Mouse (Mus musculus): ENCODE data around the gene Sept11.

The Sept11 gene

DNA sequence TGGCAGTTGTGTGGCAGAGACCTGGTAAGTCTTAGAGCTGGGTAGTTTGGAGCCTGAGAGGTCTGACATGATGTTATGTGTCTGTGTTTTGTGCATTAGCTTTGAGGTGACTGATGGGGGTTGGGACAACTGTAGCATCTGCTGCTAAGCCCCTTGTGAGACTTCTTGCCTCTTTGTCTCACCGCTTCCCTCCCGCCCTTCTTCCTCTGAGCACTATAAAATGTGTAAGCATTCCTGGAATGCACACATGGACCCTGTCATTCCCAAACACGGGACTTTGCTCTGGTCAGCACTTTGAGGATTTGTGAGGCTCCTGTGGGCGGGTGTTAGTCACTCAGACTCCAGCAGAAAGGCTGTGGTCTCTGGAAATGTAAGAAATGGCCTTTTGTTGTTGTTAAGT lies 36.7 kb downstream of the Sept11 start:
- no peak for DNase-seq

DNA sequence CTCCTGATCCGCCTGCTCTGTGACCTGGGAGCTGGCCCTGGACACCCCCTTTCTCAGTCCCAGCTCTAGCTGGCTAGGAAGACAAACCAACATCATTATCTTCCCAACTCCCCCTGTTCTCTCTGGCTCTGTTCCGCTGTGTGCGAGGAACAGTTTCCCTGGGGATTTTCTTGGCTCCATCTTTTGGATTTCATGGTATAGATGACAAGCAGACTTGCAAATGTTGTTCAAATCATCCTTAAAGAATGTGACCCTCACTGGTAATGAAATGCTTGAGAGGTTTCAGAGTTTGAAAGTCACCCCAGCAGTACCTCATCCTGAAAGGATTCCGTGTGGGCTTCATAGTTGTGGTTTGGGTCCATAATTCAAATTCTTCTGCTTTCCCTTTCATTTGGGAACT lies 38.2 kb downstream of the Sept11 start:
- DNase-seq, result no peak

DNA sequence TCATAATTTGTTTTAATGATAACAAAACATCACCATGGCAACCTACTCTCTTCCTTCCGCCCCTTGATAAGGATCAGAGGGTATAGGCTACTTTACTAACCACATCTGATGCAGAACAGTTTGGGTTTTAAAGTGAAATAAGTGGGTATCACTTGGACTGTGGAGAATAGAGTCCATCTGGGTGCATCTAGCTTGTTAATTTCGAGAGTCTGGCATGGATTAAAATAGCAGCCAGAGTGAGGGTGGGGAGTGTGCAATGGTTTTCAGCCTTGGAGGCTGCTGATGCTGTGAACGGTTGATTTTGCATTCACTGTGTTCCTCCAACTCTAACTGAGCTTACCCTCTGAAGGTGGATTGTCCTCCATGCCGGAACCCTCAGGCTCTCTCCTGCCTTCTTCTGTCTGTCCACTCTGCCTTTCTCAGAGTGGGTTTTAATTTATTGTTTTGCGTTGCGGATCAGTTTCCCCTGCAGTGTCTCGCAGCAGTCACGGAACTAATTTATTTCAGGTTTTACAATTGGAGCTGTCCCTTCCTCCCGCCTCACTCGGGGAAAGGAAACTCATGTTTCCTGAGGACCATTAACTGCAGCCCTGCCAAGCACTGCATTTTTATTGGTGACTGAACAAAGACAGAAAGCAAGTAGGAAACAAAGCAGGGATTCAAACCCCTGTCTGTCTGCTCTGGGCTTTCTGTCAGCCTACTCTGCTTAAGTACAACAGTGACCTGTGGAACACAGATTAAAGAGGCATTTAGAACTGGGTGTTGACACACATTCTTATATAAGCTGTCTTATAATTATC lies 40.4 kb downstream of the Sept11 start:
- no peak for DNase-seq

DNA sequence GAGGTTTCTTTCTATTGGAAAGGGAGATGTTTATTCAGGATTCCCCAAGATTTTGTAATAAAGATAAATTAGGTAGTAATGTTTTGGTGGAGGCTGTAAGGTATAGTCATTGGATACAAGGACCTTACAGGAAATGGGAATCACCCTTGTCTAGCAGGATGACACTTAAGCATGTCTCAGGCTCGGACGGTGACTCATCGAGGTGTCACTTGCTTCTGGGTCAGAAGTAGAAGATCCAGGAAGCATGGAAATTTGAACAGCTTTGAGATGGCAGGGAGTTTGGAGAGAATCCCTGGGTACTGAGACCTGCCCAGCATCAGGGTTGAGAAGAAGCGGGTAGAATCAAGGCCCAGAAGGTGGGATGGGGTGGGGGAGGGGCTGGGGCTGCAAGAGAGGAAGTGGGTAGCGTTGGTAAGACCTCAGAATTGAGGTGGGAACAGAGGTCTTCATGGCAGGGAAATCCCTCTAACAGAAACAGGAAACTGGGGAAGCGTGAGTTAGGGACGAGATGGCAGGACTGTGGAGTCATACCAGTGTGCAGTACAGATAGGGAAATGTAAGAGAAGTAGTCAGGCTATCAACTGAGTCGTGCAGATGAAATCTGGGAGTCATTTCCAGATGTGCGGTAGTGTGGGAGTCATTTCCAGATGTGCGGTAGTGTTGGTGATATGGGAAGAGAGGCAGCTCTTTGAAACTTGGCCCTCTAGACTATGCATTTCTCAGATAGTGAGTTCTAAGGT lies 42.3 kb downstream of the Sept11 start:
- DNase-seq, result no peak

DNA sequence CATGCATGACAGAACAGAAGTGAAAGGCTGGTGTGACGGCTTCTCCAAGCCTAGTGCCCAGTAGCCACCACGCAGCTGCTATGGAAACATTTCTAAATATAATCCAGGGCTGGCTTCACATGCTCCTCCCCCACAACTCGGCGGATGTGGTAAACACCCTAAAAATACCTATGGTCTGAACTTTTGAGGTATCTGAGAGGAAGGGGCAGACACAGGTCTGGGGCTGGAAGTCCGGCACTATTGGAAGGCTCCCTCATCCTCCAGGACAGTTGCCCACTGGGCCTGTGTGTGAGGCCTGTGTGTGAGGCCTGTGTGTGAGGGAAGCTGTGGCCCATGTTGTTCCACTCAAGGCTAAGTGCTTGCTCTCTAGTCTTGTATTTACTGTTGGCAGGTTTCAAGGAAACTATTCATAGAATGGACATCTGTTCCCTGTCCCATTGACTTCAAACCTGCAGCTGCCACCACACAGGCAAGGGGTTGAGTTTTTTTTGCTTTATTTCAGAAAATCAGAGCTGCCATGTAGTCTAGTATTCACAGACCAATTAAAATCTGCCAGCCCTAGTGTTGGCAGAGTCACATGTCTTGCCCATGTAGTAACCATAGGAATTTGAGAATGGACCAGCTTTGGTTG lies 43.8 kb downstream of the Sept11 start:
- peak; percentile 59 to 62 for DNase-seq

DNA sequence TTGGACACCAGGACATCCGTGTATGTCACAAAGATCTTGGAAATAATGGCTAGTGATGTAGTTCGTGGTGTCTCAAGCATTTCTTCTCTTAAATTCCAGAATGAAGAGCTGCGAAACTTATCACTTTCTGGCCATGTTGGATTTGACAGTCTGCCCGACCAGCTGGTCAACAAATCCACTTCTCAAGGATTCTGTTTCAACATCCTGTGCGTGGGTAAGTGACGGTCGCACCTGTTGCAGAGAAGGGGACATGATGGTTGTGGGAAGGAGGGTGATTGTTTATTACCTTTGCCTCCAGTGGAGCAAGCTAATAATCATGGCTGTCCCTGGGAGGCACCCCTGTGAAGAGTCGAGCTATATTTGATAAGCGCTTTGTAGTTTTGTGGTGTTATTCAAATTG lies 46.1 kb downstream of the Sept11 start:
- DNase-seq, result no peak

GRCm38 (mm10) chr5:93140747-93141146 lies 47.5 kb downstream of the Sept11 start:
- no peak for DNase-seq

DNA sequence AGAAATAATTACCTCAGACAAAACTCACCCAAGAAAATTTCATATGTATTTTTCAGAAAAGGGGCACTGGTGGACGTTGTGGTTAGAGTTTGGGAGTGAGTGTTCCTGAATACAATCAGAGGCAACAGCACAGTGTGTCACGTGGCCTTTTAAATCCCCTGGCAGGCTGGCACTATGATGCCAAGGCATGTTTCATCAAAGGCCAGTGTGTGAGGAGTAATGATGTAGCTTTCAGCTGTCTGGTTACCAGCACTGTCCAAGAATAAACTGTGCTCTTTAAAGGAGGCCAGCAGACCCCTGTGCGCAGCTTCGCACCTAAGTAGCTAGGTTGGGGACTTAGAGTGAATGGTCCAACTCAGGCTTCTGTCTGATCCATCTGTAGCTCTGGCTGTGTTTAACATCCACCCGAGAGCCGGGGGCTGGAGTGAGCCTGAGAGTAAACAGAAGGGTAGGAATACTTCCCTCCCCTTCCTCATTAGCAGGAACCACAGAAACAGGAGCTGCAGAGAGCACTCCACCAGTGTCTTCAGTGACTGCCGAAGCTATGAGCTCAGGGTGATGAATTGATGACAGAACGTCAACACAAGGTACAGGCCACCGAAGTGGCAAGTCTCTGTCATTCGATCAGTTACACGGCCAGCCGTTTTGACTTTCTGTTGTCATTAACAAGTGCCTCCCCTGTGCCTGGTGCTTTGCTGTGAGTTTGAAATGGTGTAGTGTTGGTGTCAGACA lies 50.3 kb downstream of the Sept11 start:
- no peak for DNase-seq

DNA sequence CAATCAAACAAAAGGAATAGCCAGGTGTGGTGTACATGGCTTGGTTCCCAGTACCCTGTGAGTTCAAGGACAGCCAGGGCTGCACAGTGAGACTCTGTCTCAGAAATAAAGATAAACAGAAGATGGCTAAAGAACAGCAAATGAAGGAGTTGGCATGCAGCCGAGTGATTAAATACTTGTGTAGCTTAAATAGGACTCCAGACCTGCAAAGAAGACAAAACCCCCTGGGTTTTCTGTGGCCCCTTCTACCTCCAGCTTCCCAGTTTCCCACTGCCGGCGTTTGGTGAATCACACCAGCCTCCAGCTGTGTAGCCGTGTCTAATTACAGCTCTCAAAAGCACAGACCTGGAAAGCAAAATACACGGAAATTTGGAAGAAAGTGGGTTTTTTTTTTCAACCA lies 51.6 kb downstream of the Sept11 start:
- DNase-seq, result no peak

DNA sequence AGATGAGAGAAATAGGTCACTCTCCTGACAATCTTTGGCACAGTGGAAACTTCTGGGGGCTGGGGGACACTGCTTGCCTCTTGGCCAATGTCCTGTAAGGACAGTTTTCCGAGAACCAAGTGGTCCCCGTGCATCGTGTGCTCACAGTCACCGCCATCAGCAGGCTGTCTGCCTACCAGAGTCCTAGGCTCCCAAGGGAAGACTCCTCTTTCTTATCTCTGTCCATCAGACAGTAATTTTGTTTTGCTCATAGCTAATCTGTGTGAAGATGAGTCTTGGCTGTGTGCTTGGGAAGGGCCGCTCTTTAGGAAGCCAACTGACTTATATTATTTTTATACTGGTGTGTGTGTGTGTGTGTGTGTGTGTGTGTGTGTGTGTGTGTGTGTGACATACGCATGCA lies 52.3 kb downstream of the Sept11 start:
- no peak for DNase-seq

DNA sequence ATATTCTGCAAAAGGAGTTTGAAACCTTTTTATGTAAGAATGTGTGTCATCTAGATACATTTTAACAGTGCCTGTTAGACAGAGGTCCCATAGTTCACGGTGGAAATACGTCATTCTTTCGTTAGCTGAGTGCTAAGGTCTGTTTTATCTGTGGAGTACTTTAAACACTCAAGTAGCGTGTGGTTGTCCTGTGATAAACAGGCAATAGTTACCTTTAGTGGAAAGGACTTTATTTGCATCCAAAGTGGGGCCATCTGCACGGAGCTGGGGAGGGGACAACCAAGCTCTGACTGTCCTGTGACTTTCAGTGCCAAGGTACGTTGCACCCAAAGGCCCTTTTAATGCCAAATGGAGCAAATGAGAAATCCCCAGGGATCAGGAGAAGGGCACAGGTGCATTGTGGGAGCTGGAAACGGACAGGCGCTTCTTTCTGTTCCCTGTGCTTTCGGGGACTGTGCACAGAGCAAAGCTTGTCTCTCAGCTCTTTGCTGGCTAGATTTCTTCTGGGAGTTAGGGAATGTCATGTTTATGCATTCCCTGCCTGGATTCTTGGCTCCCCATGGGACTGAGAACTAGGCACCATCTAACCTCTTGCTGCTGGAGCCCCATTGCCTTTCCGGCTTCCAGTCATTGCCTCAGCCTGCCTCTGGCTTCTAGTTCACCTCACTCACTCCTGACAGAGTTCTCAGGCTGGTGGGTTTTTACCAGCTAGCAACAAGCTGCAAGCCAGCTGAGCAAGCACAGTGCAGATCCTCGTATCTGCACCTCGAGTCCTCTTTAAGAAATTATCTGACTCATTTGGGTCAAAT lies 56.9 kb downstream of the Sept11 start:
- DNase-seq, result no peak

- DNase-seq, result no peak
Observed at GRCm38 (mm10) chr5:93151985-93152384, 58.7 kb downstream of the Sept11 start.

GRCm38 (mm10) chr5:93152451-93152850 lies 59.2 kb downstream of the Sept11 start:
- DNase-seq, result peak; percentile 41 to 47

- no peak for DNase-seq
Observed at GRCm38 (mm10) chr5:93154401-93154800, 61.2 kb downstream of the Sept11 start.

DNA sequence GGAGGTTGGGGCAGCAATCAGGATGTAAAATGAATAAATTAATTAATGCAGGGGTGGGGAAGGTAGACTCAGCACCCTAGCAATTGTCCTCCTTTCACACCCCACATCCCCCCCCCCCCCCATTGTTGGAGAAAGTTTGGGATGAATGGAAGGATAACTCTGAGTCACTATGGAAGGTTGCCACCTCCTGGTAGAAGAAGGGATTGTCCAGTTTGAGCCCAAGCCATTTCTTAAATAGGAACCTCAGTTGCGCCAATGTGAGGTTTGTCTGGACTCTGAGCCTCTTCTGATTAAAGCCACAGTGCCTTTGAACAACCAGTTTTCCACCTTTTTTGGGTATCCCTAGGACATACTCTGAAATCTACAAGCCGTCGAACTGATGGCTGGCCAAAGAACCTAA lies 70.3 kb downstream of the Sept11 start:
- peak in 1 of 2 experiments; percentile 33 for DNase-seq

DNA sequence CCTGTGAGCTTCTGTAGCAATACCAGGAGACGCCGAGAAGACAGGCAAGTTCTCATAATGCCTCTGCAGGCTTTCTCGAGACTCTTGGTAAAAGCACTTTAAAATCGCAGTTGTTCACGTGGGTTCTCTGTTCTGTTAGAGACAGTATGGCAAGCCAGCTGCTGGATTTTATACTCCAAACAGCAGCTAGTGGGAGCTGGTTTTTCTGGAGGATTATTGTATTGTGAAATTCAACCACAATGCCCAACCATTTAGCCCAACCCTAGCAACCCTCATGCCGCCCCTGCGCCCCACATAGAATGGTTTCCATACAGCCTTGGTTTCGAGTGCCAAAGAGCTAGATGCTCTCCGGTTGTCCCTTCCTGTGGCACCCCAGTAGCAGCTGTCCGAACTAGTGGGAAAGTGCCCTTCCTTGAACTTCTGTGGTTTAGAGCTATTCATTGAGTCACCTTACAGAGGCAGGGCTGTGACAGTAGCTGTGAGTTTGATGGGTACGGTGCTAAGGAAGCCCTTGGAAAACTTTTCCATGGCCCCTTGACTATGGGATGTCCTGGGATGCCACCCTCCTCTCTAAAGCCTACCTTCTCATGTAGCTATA lies 74.8 kb downstream of the Sept11 start:
- no peak for DNase-seq

DNA sequence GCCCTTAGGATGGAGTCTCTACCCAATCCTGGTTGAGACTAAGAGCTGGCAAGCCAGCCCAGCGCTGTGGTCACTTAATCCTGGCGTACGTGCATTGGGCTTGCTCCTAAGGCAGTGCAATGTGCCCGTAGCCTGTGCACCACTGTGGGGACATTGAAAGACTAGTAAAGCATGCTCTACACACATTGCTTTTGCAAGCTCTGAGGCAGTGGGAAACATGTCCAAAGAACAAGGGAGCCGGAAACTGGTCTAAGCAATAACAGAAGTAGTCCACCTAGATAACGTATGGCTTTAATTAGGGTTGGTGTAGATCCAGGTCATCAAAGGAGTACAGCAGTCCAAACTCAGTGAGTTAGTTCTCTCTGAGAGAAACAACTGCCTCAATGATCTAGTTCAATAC lies 75.4 kb downstream of the Sept11 start:
- no peak for DNase-seq

DNA sequence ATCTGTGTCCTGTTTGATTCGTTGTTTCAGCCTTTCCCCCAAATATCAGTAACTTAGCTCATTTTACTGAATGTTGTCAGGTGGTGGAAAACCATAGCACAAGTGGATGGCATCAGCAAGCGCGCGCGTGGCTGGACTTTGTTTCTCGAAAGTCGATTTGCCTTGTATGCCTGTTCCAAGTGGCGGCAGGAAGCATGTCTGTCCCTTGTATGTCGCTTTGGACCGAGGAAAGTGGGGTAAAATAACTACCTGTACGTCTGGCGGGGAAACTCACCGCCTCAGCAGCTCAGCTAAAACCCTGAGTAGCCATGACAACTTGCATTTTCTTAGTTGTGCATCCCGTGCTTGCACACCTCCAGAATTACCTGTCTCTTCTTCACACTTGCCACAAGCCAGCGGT lies 78.2 kb downstream of the Sept11 start:
- no peak for DNase-seq

DNA sequence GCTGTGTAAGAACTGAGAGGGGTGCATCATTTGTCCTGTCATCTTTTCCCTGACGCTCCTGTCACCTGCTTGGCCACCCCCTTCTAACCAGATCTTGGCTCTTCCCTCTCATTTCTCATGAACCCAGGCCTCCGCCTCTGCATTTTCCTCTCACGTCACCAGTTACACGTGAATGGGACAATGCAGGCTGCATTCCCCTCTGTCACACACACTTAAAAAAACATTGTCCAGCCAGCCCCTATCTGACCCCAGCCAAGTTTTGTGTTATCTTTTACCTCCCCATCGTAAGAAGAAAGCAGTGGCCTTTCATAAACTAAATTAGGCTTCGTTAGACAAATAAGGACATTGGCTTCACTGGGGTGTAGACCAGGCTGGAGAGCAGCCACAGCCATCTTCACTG lies 79.3 kb downstream of the Sept11 start:
- no peak for DNase-seq

DNA sequence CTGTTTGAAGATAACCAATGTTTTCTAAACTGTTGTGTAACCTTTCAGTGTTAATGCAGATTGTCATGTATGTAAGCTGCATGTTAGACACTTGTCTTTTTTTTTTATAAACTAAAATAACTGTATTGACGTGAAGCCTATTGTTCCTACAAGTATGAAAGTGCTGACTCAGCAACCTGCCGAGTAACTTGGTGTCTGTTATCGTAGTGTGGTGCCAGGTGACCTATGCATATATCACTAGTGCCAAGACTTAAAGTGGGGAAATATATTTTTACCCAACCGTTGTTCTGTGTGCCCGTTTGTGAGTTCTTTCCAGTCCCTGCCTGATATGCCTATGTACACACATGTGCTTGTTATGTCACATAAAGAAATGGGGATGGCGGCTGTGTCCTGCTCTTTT lies 81.4 kb downstream of the Sept11 start:
- no peak for DNase-seq

DNA sequence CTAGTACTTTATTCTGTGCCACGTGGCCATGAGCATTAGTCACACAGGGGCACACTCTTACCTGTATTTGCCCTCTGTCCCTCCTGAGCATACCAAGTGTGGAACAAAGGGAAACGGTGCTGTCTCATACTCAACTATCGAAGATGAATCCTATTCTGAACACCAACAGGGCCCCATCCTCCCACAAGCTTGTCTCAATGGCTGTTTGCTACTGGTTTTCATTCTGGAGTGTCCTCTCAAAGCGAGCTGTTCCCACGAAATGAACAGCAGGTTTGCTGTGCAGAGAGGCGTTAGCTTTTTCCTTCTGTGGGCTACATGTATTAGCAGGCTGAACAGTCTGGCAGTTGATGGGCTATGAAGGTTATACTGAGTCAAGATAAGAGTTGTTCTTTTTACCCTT lies 85.4 kb downstream of the Sept11 start:
- no peak for DNase-seq

- DNase-seq, result no peak
Observed at GRCm38 (mm10) chr5:93180252-93180651, 87.0 kb downstream of the Sept11 start.

Data from spleen, adult 18-20 months (tissue).